Mouse (Mus musculus) cortical plate, adult 2 months (tissue): ENCODE measurements at regions not wholly inside any gene's neighbourhood (a gene's known extent, or its start where the extent isn't known, plus 50 kb on each side); places are given as distances from the start of the nearest gene placed in this dataset.

Source experiments
- CTCF ChIP-seq: fragments of 200-500 bp; IDR thresholded peaks from 2 replicates; pipeline ENCODE4 v1.5.1; 2011; ENCODE audit warnings: mild to moderate bottlenecking, control low read depth, low read length; ENCODE audit not compliant: insufficient read depth; ENCODE audit errors: extremely low read depth
- POLR2A ChIP-seq: fragments of 200-500 bp; IDR thresholded peaks from 2 replicates; pipeline ENCODE4 v1.6.1; 2011; ENCODE audit warnings: mild to moderate bottlenecking, low read length, control low read depth; ENCODE audit not compliant: insufficient read depth; ENCODE audit errors: extremely low read depth

DNA sequence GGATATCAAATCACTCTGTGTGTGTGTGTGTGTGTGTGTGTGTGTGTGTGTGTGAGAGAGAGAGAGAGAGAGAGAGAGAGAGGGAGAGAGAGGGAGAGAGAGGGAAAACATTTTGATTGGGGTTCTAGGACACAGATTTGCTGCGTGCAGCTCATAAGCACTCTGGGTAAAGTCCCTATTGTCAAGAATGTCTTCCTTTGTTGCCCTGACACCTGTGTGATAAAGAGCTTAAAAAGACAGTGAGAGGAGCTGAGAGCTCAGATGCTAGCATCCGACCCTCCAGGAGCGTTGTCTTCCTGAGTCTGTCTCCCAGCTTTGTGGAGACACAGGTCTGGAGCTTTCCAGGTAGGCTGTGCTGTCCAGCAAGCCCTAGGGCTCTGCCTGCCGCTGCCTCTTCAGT is 146.8 kb upstream of the Gm5148 start:
- TF ChIP-seq CTCF (no peak), POLR2A (no peak)
